Mouse (Mus musculus): ENCODE data around the gene Chdh. TPM values are rescaled to one million over a fixed set of nuclear protein-coding genes. Genes with fewer than 3 reads are reported as not detected.
A peak's percentile ranks its signal among the peaks of the same experiment; 100 is the strongest.

Gene Chdh
- polyA plus RNA-seq, 1 experiment from 2014 or later = 1.5 TPM

DNA sequence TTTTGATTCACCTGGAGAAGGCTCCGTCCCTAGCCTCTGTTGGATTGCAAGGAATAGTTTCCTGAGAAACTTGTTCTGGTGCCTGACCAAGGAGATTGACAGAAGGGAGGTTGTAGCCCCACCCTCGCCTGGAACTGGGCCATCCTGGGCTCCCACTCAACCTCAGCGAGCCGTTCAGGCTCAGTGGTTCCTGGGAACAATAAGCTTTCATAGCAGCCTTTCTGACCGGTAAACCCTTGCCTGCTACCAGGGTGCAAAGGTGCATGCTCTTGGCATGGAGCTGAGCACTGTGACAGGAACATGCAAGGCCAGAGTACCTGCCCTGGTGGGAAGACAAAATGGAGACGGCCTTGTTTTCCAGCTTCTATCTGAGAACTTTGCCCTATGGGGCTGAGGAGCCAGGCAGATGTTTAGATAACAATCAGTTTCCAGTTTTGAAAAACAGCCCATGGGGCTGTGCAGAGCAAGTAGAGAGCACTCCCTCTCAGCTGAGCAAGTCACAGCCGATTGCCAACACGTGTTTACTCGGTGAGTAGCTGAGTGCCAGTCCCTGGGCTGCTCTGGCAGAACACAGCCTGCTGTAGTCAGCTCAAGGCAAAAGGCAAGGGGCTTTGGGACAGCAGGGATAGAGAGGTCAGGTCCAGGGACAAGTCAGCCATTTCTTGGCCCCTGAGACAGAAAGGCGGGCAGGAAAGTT lies 1.2 kb downstream of the Chdh start:
- peak; percentile 11; the same call in 1 of the 2 replicates for ATAC-seq (replicated peaks; ENCODE audit: extremely low read depth, insufficient read depth, low FRiP score)
- Histone ChIP-seq H3K4me1 (ENCODE audit: control insufficient read depth, insufficient read depth, low read length) (peaks cover 10% of the 10 kb centered on the region), H3K4me2 (ENCODE audit: low read depth, low read length) (peak overlapping the region; percentile 31), H3K4me3 (ENCODE audit: low read length) (no peak overlapping the region), H3K27me3 (ENCODE audit: control insufficient read depth, insufficient read depth, low read length) (peaks cover 20% of the 10 kb centered on the region), H3K9ac (ENCODE audit: low read length) (no peak overlapping the region), H3K9me3 (replicated peaks; ENCODE audit: control insufficient read depth, low read length) (no peaks in the 10 kb centered on the region), H3K36me3 (ENCODE audit: control insufficient read depth, insufficient read depth) (no peaks in the 10 kb centered on the region), H3K27ac (ENCODE audit: low read length) (no peak overlapping the region; the same call in 1 of the 2 replicates)
- WGBS = 50% methylated on average over 10 of the region's 10 CpGs

DNA sequence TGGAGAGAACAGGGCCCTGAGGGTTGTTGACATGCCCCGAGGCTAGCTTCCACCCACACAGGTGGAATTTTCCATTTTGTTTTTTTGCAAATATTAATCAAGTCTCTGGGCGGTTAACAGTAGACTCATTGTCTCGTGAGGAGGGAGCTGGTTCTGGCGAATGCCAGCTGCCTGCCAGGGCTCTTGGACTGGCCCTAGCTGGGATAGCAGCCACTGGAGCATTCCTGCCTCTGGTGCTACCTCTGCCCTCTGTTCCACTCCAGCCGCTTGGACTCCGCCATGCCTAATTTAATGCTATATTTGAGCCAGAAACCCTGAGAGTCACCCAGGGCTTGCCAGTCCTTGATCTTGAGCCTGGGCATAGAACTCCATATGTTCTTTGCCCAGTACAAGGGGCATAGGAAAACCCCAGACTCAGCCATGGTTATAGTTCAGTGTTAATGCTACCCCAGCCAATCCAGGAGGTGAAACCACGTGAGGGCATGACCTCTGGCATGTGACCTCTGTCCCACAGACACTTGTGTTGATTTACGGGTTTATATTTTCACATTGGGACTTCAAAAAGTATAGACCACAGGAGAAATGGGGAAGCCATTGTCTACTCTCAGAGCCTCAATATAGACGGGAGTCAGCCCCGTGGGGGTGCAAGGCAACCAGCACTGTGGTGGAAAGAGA lies 3.2 kb downstream of the Chdh start:
- Histone ChIP-seq H3K27me3 (ENCODE audit: control insufficient read depth, insufficient read depth, low read length) (peaks cover 20% of the 10 kb centered on the region), H3K9me3 (replicated peaks; ENCODE audit: control insufficient read depth, low read length) (no peaks in the 10 kb centered on the region), H3K4me3 (ENCODE audit: low read length) (no peak overlapping the region), H3K4me1 (ENCODE audit: control insufficient read depth, insufficient read depth, low read length) (peaks cover 10% of the 10 kb centered on the region), H3K27ac (ENCODE audit: low read length) (no peak overlapping the region), H3K4me2 (ENCODE audit: low read depth, low read length) (no peak overlapping the region), H3K36me3 (ENCODE audit: control insufficient read depth, insufficient read depth) (no peaks in the 10 kb centered on the region), H3K9ac (ENCODE audit: low read length) (no peak overlapping the region)
- 75% methylated on average over 10 of the region's 10 CpGs for WGBS
- no peak for ATAC-seq (replicated peaks; ENCODE audit: extremely low read depth, insufficient read depth, low FRiP score)

DNA sequence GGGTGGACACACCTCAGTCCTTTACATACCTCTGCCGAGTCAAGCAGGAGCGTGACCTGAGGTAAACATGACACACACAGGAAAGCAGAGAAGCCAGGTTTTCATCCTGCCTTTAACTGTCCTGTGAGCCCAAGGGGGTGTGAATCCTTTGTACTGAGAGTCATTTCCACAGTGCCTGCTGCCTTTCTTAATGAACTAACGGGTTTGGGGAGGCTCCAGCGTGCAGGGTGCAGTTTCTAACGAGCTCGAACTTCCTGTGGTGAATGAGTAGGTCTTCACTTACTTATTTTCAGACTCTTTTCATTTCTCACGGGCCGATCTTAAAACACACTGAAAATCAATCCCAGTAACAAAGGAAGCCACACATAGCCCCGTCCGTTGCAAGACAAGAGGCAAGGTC lies 5.7 kb downstream of the Chdh start:
- ATAC-seq (replicated peaks; ENCODE audit: extremely low read depth, insufficient read depth, low FRiP score) = no peak
- Histone ChIP-seq H3K4me2 (ENCODE audit: low read depth, low read length) (peak overlapping the region; percentile 7; the same call in 1 of the 2 replicates), H3K27ac (ENCODE audit: low read length) (peak overlapping the region; percentile 70; the same call in 1 of the 2 replicates)

DNA sequence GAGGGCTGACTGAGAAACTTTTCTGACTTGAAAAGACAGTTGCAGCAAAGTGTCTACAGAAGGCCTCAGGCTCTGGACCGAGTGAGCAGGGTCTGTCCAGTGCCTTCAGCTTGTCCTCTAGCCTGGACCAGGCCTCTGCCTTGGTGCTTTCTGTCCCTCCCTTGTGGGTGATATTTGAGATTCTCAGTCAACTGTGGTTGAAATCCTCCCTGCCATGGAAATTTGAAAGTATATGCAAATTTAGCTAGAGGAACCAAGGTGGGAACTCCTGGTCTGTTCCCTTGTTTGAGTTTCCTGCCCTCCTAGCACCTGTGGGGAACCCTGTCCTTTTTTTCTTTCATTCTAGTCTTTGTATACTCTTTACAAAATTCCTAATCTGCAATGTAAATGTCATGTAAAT lies 6.2 kb downstream of the Chdh start:
- no peak overlapping the region for H3K4me3 ChIP-seq (ENCODE audit: low read length)
- H3K9ac ChIP-seq (ENCODE audit: low read length) = 0 out of 2 replicates have a peak overlapping the region, but pooled peaks have one; percentile 17
- H3K27me3 ChIP-seq (ENCODE audit: control insufficient read depth, insufficient read depth, low read length) = peaks cover 3% of the 10 kb centered on the region; the same call in 1 of the 2 replicates
- no peaks in the 10 kb centered on the region for H3K36me3 ChIP-seq (ENCODE audit: control insufficient read depth, insufficient read depth)
- no peaks in the 10 kb centered on the region for H3K9me3 ChIP-seq (replicated peaks; ENCODE audit: control insufficient read depth, low read length)
- H3K4me2 ChIP-seq (ENCODE audit: low read depth, low read length) = peak overlapping the region; percentile 7; the same call in 1 of the 2 replicates
- ATAC-seq (replicated peaks; ENCODE audit: extremely low read depth, insufficient read depth, low FRiP score) = no peak
- 0 out of 2 replicates have a peak, but pooled peaks cover 3% of the 10 kb centered on the region for H3K4me1 ChIP-seq (ENCODE audit: control insufficient read depth, insufficient read depth, low read length)
- WGBS = 58% methylated on average over 1 of the region's 1 CpGs
- H3K27ac ChIP-seq (ENCODE audit: low read length) = peak overlapping the region; percentile 43; the same call in 1 of the 2 replicates

More for the DNA sequence above, 5.7 kb downstream of the Chdh start:
- Histone ChIP-seq H3K27me3 (ENCODE audit: control insufficient read depth, insufficient read depth, low read length) (peaks cover 3% of the 10 kb centered on the region; the same call in 1 of the 2 replicates), H3K9me3 (replicated peaks; ENCODE audit: control insufficient read depth, low read length) (no peaks in the 10 kb centered on the region), H3K9ac (ENCODE audit: low read length) (no peak overlapping the region; the same call in 1 of the 2 replicates), H3K4me1 (ENCODE audit: control insufficient read depth, insufficient read depth, low read length) (peaks cover 3% of the 10 kb centered on the region; the same call in 1 of the 2 replicates), H3K4me3 (ENCODE audit: low read length) (no peak overlapping the region), H3K36me3 (ENCODE audit: control insufficient read depth, insufficient read depth) (no peaks in the 10 kb centered on the region)
- WGBS = 68% methylated on average over 10 of the region's 10 CpGs

DNA sequence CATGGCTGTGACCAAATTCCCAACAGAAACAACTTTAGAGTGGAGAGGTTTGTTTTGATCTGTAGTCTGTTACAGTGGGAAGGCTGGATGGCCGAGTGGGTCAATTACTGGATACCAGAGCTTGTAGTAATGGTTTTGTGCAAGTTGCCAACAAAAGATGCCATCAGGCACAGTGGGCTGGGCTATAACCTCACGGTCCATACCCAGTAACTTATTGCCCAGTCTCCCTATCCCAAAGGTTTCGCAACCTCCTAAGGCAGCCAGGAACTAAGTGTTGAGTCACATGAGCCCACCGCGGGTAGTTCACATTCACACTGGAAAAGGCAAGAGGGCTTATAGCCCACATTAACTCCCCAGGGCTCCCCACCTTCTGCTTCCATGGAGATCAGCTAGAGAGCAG lies 7.8 kb downstream of the Chdh start:
- Histone ChIP-seq H3K4me3 (ENCODE audit: low read length) (no peak overlapping the region), H3K27ac (ENCODE audit: low read length) (no peak overlapping the region), H3K27me3 (ENCODE audit: control insufficient read depth, insufficient read depth, low read length) (no peaks in the 10 kb centered on the region), H3K4me1 (ENCODE audit: control insufficient read depth, insufficient read depth, low read length) (no peaks in the 10 kb centered on the region), H3K4me2 (ENCODE audit: low read depth, low read length) (no peak overlapping the region), H3K36me3 (ENCODE audit: control insufficient read depth, insufficient read depth) (no peaks in the 10 kb centered on the region), H3K9me3 (replicated peaks; ENCODE audit: control insufficient read depth, low read length) (no peaks in the 10 kb centered on the region), H3K9ac (ENCODE audit: low read length) (no peak overlapping the region)
- 87% methylated on average over 5 of the region's 5 CpGs for WGBS
- no peak for ATAC-seq (replicated peaks; ENCODE audit: extremely low read depth, insufficient read depth, low FRiP score)

DNA sequence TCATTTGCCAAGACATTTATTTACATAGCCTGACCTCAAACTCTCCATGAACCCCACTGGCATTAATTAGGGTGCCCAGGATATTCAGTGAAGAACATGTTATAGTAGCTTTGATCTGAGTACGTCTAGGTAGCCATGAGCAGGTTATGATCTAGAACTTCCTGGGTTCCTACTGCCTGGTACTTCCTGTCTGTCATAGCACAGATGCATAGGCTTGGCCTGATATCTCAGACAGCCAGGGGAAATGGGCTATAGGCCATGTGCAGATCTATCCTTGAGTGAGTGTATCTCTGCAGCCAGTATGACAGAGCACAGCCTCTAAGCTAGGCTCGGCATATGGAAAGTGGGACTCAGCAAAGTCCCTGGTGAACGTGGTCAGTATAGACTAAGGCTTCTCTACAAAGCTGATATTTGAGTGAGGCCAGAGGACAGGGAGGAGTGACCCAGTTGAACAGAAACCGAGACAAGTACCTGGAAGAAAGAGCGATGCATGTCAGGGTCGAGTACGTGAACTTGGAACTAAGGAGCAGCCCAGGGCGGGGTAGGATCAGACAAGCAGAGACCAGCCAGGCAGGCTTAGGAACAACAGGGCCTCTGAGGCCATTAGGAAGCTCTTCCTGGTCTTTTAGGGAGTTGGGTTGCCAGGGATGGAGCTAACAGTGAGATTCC lies 9.1 kb downstream of the Chdh start:
- no peak overlapping the region for H3K9ac ChIP-seq (ENCODE audit: low read length)
- H3K4me1 ChIP-seq (ENCODE audit: control insufficient read depth, insufficient read depth, low read length) = no peaks in the 10 kb centered on the region
- H3K27me3 ChIP-seq (ENCODE audit: control insufficient read depth, insufficient read depth, low read length) = no peaks in the 10 kb centered on the region
- H3K27ac ChIP-seq (ENCODE audit: low read length) = no peak overlapping the region
- WGBS = 84% methylated on average over 8 of the region's 8 CpGs
- no peak overlapping the region for H3K4me3 ChIP-seq (ENCODE audit: low read length)
- no peaks in the 10 kb centered on the region for H3K36me3 ChIP-seq (ENCODE audit: control insufficient read depth, insufficient read depth)
- ATAC-seq (replicated peaks; ENCODE audit: extremely low read depth, insufficient read depth, low FRiP score) = no peak
- no peaks in the 10 kb centered on the region for H3K9me3 ChIP-seq (replicated peaks; ENCODE audit: control insufficient read depth, low read length)
- no peak overlapping the region for H3K4me2 ChIP-seq (ENCODE audit: low read depth, low read length)

DNA sequence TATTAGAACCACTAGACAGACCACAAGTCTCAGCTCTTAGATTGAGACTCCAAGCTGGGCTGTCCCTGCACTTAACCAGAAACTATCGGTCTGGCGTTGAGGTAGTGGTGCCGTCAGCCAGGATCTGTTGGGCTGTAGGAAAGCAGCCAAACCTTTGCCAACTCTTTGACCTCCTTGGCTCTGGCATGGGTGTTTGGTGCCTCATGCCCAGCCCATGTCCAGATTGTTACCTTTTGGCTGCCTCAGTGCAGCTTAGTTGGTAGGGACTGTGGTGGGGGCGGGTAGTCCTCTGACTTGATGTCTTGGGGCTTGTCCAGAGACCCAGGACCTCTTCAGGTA lies 9.6 kb downstream of the Chdh start:
- 91% methylated on average over 4 of the region's 4 CpGs for WGBS
- no peak overlapping the region for H3K9ac ChIP-seq (ENCODE audit: low read length)
- H3K4me2 ChIP-seq (ENCODE audit: low read depth, low read length) = no peak overlapping the region
- H3K4me3 ChIP-seq (ENCODE audit: low read length) = no peak overlapping the region
- no peak for ATAC-seq (replicated peaks; ENCODE audit: extremely low read depth, insufficient read depth, low FRiP score)
- H3K27ac ChIP-seq (ENCODE audit: low read length) = no peak overlapping the region
- H3K27me3 ChIP-seq (ENCODE audit: control insufficient read depth, insufficient read depth, low read length) = no peaks in the 10 kb centered on the region
- H3K9me3 ChIP-seq (replicated peaks; ENCODE audit: control insufficient read depth, low read length) = no peaks in the 10 kb centered on the region
- H3K4me1 ChIP-seq (ENCODE audit: control insufficient read depth, insufficient read depth, low read length) = no peaks in the 10 kb centered on the region
- no peaks in the 10 kb centered on the region for H3K36me3 ChIP-seq (ENCODE audit: control insufficient read depth, insufficient read depth)

DNA sequence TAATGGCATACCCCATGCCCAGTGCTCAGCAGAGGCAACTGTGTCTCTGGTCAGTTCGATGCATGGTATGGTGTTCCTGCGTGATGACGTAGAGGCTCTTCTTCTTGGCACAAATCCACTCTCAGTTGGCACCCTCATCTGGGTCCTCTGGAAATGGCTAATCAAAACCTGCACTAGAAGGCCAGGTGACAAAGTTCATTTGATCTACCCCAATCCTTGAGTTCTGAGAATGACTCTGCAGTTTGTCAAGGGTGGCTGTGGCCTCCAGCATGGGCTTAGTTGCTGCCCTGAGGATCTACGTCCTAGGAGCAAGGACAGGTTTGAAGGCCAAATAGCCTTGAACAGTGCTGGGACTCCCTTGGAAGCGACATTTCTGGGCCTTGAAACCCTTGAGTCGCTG lies 10.0 kb downstream of the Chdh start:
- H3K27me3 ChIP-seq (ENCODE audit: control insufficient read depth, insufficient read depth, low read length) = no peaks in the 10 kb centered on the region
- no peaks in the 10 kb centered on the region for H3K9me3 ChIP-seq (replicated peaks; ENCODE audit: control insufficient read depth, low read length)
- no peak overlapping the region for H3K27ac ChIP-seq (ENCODE audit: low read length)
- WGBS = 88% methylated on average over 6 of the region's 6 CpGs
- H3K4me1 ChIP-seq (ENCODE audit: control insufficient read depth, insufficient read depth, low read length) = no peaks in the 10 kb centered on the region
- no peaks in the 10 kb centered on the region for H3K36me3 ChIP-seq (ENCODE audit: control insufficient read depth, insufficient read depth)
- H3K9ac ChIP-seq (ENCODE audit: low read length) = no peak overlapping the region
- ATAC-seq (replicated peaks; ENCODE audit: extremely low read depth, insufficient read depth, low FRiP score) = no peak
- no peak overlapping the region for H3K4me3 ChIP-seq (ENCODE audit: low read length)
- H3K4me2 ChIP-seq (ENCODE audit: low read depth, low read length) = no peak overlapping the region

DNA sequence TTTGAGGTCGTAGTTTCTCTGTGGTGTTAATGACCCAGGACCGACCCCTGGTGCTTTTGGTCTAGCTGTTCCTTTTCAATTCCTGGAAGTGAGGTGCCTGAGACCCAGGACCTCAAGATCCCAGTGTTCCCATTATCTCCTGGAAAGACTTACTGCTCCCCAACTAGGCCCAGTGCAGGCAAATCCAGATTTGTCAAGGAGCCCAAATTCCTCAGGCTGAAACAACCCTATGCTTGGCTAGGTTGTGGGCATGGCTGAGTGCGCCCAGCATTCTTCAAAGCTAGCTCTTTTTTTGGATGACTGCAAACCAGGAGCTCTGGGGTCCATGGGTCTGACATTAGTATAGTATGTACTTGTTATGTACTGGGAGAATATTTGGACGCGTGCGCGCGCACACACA lies 10.6 kb downstream of the Chdh start:
- H3K27ac ChIP-seq (ENCODE audit: low read length) = no peak overlapping the region
- no peak for ATAC-seq (replicated peaks; ENCODE audit: extremely low read depth, insufficient read depth, low FRiP score)
- H3K4me3 ChIP-seq (ENCODE audit: low read length) = no peak overlapping the region
- no peaks in the 10 kb centered on the region for H3K4me1 ChIP-seq (ENCODE audit: control insufficient read depth, insufficient read depth, low read length)
- H3K9ac ChIP-seq (ENCODE audit: low read length) = no peak overlapping the region
- no peaks in the 10 kb centered on the region for H3K36me3 ChIP-seq (ENCODE audit: control insufficient read depth, insufficient read depth)
- H3K27me3 ChIP-seq (ENCODE audit: control insufficient read depth, insufficient read depth, low read length) = no peaks in the 10 kb centered on the region
- 86% methylated on average over 8 of the region's 8 CpGs for WGBS
- no peaks in the 10 kb centered on the region for H3K9me3 ChIP-seq (replicated peaks; ENCODE audit: control insufficient read depth, low read length)
- no peak overlapping the region for H3K4me2 ChIP-seq (ENCODE audit: low read depth, low read length)
